Mouse (Mus musculus): ENCODE data around the gene Acp7.

DNA sequence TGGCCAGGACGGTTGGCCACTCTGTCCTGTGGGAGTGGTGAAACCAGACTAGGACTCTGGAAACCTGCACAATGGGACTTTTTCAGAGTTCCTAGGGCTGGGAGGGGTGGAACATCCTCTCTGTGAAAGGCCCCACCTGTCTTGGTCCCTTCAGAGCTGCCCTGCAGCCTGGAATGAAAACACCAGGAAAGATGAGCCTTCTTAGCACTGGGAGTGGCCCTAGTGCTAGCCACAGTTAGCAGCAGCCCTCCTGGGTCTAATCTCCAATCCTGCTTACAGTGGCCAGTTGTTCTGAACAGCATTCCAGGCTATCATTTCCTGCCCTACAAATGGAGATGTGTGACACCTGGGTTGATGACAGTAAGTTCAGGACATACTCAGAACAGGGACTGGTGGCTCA is 39.3 kb downstream of the Acp7 start:
- no peak for TF ChIP-seq CTCF (IDR thresholded peaks at IDR 0.05; ENCODE audit: low read depth)
- no peak for TF ChIP-seq EP300 (IDR thresholded peaks at IDR 0.05; ENCODE audit: low read depth)
